Mouse (Mus musculus): ENCODE data around the gene Cldn24. TPM values are rescaled to one million over a fixed set of nuclear protein-coding genes. Genes with fewer than 3 reads are reported as not detected.
"Not testable (repeated sequence)": the region's sequence is repeated elsewhere in the genome, so short reads cannot be mapped to it uniquely, and the experiment has no call there.

The Cldn24 gene
- polyA plus RNA-seq (2012; rRNA removed), result not detected in 2 replicates

DNA sequence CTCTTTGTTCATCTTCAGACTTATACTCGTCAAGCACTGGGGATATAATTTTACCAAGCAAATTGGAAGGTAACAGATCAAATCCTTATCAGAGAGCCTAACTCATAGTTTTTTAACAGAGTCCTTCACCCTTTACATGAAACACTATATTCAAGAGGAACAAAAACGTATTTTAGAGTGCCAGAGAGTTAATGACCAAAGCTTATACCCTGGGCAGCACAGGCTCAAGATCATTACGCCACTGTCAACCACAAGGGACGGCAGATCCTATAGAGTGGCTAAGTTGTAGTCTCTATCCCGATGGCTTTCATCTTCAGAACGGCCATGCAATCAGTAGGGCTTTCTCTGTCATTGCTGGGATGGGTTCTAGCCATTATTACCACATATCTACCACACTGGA lies at the start of gene Cldn24:
Gene Cldn24 (plus strand): TSS at position 301 of the 400 bp plus-strand sequence.
- no peak for DNase-seq (ENCODE audit: low spot score)

DNA sequence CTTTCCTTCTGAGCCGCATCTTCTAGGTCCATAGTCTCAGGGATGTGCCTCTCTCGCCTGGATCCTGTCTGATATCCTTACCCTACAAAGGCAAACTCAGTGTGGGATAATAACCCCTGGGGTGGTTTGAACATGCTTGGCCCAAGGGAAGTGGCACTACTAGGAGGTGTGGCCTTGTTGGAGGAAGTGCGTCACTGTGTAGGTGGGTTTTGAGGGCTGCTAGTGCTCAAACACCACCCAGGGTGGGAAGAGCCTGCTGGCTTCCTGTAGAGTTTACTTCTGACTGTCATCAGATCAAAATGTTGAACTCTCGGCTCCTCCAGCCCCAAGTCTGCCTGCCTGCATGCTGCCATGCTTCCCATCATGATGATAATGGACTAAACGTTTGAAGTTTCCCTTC lies 49.0 kb upstream of the Cldn24 start:
- DNase-seq (ENCODE audit: low spot score), result no peak

DNA sequence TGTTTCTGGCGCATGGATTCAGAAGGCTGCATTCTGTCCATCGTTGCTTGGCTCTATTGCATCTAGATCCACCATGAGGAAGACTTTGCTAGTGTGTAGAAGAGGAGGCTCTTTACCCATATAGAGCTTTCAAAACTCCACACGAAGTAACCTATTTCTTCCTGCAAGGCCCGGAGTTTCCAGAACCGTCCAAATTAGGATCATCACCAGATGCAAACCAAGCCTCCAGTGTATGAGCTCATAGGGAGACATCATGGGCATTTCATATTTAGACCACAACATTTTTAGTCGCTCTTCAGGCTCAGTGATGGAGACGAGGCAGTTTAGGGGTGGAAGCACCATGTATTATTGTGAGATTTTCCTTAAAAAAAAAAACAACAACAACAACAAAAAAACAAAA lies 44.5 kb upstream of the Cldn24 start:
- DNase-seq (ENCODE audit: low spot score), result no peak

DNA sequence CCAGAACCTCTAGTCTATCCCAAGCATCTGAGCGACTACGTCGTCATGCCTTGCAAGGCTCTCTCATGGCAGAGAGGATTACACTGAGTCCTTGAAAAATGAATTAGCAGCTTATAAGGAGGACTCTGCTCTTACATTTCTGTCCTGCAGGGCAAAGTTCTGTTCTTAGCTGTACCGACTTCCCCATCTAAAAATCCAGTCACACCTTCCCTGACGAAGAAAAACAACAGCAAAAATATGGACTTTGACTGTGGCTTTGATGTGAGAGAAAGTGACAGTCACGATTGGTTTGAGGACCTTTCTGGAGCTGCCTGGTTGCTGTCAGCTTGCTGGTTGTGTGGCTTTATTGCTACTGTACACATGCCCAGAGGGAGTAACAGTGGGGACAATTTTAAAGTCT lies 42.4 kb upstream of the Cldn24 start:
- DNase-seq (ENCODE audit: low spot score), result no peak

DNA sequence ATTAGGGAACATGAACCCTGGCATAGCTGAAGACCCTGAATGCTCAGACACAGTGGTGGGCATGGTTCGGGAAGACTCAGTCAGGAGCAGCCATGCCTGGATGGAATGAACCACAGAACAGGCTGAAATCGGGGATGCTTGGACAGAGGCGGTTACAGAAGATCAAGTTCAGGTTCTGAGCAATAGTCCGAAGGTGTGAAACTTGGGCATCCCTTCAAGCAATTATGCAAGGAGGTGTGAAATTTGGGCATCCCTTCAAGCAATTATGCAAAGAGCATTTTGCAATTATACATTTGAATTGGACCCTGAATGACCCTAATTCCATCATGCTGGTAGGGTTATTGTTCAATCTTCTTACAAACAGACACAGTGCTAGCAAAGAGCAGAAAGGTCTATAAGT lies 40.1 kb upstream of the Cldn24 start:
- no peak for DNase-seq (ENCODE audit: low spot score)

DNA sequence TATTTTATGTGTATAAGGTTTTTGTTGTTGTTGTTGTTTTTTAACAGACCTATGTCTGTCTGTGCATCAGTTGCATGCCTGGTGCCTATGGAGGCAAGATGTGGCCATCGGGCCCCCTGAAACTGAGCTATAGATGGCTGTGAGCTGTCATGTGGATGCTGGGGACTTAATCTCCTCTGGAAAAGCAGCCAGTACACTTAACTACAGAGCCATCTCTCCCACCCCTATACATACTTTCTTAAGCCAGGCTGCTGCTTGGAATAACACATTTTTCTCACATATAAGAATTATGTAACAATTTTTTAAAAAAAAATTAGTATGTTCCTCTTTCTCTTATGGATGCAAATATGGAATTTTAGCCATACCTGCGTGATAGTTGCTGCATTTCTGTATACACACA lies 38.4 kb upstream of the Cldn24 start:
- DNase-seq (ENCODE audit: low spot score), result no peak

DNA sequence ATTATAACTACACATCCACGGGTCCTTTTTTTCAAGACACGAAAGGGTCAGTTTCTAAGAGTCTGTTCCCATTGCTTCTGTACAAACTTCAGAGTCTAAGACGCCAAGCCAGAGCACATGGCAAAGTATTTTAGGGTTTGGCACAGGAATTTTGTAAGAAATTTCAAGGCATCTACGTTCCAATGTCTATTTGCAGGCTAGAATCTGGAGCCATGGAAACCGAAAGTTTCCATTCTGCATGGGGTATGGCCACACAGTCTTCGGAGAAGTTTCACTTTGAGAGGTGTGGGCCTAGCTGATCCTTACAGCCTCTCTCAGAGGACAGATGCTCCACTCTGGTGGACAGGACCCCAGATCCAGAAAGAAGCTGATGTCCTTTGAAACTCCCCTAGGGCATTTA lies 38.0 kb upstream of the Cldn24 start:
- no peak for DNase-seq (ENCODE audit: low spot score)

DNA sequence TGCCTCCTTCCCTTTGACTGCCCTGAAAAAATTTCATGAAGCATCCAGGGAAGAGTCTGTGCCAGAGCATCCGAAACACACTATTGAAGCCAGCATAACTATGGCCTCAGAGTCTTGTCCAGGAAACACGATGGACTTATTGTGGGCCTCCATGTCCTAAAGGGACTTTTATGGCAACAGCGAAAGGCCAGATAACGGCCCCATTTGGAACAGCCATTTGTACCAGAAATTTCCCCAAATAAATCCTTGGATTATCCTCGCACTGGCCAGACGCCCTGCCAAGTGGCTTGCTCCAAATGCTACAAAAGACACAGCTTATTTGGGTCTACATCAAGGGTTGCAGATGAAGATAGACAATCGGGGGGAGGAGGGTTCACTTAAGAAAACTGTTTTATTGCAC lies 37.5 kb upstream of the Cldn24 start:
- DNase-seq (ENCODE audit: low spot score), result no peak

DNA sequence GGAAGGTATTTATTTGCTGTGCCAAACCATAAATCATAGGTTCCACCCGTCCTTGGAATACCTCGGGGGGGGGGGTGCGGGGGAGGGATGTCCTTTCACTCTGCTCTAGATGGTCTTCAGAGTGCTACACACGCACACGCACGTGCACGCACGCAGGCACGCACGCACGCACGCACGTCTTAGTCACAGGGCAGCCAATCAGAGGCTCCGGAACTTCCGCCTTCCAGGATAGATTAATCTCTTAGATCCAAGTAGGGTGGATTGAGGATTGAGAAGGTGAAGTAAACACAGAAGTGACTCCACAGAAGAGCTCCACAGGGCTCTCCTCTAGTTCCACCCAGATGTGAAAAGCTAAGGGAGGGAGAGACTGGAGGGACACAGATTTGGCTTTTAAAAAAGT lies 35.6 kb upstream of the Cldn24 start:
- DNase-seq (ENCODE audit: low spot score), result no peak

DNA sequence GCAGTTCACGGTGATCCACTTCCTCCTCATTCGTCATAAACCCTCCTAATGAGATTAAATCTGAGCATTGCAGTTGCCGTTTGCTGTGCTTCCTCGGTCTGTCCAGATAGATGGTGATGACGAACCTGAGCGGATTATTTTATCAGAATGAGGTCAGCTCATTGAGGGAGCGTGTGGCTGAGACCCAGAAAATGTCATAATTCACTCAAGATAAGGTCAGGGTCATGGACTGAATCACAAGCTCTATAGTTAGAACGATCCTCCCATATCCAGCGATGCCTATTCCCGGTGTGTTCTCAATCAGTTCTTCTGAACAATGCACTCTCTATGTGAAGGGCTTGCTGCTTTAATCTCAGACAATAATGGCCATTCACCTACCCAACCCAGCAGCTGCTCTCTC lies 34.2 kb upstream of the Cldn24 start:
- DNase-seq (ENCODE audit: low spot score), result no peak

DNA sequence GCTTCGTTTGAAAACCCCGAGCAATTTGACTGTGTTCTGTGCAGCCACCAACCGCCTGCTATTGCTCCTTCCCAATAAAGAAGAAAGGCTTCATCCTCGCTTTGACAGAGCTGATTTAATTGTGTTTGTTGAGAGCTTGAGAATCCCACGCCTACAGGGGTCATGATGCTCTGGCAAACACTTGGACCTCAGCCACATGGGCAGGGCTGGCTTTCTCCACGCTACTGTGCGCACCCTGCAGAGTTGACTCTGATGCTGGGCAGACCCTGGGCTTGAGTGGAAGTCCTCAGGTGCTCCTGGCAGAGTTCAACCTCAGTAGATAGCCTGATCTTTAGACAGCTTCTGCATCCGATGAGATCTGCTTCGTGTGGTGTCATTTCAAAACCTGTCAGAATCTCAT lies 30.0 kb upstream of the Cldn24 start:
- no peak for DNase-seq (ENCODE audit: low spot score)

DNA sequence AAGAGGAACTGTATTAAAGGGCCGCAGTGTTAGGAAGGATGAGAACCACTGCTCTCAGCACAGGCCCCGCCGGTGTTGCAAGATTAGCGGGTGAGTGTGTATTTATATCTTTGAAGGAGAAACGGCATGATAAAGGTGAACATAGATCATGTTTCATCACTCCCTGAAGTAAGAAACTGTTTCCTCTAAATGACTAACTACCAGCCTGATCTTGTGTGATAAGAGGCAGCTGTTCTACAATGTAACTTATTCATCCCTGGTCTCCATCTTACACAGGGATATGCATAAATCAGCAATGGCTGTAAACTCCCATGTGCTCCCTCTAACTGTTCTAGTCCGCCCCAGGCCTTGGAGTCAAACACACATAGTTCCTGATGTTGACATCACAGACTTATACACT lies 22.5 kb upstream of the Cldn24 start:
- no peak for DNase-seq (ENCODE audit: low spot score)

DNA sequence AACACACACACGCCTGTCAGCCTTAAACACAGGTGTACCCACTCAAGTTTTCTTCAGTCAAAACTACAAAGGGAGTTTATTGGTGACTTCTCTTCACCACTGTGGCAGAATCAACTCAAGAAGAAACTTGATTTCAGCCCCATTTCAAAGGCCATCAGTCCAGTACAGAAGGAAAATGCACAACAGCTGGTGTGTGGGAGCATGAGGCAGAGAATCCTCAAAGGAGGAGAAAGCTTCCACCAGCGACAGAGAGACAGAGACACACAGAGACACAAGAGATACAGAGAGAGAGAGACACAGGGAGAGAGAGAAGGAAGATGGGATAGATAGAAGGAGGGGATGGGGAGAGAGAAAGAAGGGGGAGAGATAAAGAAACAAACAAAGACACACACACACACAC lies 19.6 kb upstream of the Cldn24 start:
- no peak for DNase-seq (ENCODE audit: low spot score)

DNA sequence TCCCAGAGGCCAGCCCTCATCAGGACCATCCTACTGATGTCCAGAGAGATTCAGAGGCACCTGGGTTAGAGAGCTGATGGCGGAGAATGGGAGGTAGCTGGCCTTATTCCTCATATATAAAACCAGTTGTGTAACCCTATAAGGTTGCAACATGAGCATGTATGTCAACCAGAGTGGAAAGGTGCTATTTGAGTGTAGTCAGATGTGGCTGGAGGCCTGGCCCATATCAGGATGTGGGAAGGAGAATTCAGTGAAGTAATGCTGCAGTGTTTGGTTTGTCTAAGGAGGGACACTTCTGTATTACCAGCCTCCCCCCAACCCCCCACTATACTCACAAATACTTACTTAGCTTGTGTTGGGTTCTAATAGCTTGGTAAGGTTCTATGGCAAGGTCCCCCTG lies 17.7 kb upstream of the Cldn24 start:
- no peak for DNase-seq (ENCODE audit: low spot score)

DNA sequence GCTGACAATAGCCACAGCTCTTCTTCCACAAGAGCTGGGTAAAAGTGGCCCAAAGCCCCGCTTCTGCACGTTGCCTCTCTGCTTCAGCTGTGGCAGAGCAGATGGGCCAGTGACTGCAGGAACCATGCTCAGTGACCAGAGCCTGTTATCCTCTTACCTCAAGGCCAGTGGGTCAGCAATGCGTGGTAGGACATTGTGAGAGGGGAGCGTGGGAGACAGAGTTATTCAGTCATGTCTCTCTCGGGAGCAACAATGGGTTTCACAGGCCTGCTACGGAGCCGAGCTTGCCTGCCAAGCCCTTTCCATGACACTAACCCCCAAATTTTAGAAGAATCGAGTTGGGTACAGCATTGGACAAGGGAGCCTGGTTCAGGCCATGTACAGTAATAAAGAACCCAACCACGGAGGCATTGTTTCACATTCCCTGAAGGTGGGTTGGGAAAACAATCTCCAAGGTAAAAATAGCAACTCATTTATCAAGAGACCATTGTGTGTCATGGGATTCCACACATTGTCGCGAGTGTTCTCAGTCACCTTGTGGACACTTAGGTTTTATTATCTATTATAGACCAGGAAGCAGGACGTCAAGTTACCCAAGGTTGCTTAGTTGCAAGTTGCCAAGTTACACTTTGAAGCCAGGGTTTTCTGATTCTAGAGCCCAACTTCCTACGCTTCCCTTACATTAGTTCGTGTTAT lies 11.8 kb upstream of the Cldn24 start:
- DNase-seq (ENCODE audit: low spot score), result no peak

DNA sequence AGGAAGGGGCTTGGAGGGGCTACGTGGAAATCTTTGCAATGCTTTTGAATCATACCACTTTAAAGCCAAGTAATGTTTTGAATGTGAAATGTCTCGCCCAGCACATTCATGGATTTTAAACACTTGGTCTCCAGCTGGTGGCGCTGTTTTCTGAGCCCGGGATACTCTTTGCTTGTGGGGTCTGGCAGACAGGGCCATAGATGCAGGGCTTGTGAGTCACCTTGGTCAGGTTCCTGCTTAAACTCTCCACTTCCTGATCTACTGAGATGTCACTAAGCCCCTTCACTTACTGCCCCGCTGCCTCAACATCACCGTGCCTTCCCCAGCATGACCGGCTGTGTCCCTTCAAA lies 11.3 kb upstream of the Cldn24 start:
- no peak for DNase-seq (ENCODE audit: low spot score)

DNA sequence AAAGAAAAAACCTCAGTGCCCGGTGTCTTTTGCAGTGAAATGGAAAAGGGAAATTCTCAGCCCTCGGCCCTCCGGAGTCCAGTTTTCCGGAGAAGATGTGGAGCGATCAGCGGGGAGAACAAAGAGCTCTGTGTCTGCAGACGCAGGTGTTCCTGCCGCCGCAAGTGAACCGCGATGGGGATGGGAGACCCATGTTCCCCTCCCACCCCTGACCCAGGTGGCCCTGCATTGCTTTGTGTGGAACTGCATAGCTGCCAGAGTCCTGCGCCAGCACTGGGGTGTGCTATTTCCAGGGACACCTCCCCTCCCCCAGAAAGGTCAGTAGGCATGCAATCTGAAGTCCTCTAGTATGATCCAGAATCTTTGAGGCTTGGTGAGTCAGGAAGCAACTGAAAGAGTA lies 10.7 kb upstream of the Cldn24 start:
- DNase-seq (ENCODE audit: low spot score), result no peak

DNA sequence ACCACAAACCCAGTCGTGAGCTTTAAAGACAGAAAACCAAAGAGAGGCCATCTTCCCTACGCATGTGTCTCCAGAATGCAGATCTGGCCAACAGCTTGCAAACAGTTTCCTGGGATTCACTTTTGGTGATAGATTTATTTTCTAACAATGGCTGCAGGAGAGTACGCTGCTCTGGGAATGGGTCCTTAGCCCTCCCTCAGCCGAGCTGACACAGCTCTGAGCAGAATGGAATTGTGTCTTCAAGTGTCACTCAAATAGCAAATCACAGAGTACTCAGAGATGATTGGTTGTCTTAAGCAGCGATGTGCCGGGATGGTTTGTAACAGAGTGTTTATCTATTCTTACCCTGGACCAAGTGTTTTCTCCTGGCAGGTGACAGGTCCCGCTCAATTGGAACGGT lies 2.9 kb upstream of the Cldn24 start:
- DNase-seq (ENCODE audit: low spot score), result no peak

DNA sequence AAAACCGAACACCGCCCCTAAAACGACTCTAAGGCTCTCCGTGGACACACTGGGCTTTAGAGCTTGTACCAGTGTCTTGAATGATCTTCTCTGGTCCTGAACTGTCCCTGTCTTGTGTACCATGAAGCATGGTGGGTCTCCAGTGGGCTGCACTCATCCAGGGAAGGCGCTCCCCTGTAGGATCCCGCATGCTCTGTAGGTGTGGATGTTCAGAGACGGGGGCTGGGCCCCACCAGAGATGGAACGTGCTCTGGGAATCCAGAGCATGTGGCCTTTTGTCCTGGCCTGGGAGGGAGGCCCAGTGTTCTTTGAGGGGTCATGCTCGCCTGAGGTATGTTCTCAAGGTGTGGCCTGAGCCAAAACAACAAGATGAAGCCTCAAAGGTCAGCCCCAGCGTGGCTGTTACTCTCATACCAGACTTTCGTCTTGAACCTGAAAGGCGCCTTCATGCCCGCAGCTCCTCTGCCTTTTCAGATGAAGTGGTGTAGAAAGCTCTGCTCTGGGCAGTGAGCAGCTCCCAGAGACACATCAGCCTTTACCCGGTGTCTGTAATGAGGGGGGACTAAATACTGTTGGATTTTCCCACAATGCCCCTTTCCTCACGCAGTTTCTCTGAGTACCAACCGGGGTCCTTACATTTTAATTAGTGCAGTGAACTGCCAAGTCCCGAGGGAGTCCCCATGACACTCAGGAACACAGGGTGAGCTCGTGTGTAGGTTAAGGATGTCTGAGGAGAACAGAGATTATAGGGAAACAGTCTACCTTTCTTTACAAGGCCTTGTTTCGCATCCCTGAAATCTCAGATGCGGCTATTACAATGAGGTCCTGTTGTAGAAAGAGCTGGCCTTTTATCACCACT lies 800 bp upstream of the Cldn24 start:
- DNase-seq (ENCODE audit: low spot score), result no peak

DNA sequence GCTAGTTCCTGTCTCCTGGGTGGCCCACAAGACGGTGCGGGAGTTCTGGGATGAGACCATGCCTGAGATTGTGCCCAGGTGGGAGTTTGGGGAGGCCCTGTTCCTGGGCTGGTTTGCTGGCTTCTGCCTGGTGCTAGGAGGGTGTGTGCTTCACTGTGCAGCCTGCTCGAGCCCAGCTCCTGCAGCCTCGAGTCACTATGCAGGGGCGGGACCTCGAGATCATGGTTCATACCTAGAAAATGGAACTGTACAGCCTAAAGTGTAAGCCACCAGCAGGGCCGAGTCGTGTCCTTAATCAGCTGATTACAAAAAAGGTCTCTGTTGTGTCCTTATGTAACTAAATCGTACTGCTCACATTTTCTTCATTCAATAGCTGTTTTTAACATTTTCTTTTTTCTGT lies 598 bp downstream of the Cldn24 start:
- DNase-seq (ENCODE audit: low spot score), result not testable (repeated sequence)

DNA sequence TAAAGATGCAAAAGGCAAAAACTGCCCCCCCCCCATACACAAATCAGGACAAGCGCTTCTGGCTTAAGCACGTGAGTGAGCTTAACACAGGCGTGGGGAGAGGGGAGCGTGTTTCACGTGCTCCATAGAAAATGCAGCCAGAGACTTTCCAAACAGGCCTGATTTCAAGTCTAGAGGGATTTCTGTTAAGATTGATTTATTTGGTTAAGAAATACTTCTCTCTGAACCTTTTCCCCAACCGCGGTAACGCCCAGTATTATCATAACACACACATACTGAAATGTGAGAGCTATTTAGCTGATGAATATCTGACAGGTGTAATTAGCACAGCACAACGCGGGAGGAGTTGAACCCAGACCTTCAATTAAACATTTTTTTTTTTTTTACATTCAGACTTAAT lies 1.8 kb downstream of the Cldn24 start:
- no peak for DNase-seq (ENCODE audit: low spot score)

DNA sequence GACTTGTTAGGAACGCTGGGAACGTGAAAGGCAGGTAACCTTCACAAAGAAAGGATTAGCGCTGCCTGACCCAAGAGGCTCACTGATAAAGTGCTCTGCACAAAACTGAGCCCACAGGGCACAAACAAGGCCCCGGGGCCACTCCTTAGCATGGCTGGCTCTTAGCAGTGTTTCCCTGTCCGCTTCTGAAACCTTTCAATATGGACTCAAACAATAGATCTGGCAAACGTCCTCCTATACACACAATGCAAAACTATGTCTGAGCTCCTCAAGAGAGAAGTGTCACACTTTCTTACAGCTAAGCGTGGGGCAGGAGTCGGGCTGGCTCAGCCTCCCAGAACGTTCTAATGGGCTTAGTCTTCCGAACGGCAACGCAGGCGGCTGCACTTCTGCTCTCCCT lies 2.2 kb downstream of the Cldn24 start, which contains the start of gene Cldn22:
Gene Cldn22 (plus strand): TSS at position 301 of the 400 bp plus-strand sequence.
- DNase-seq (ENCODE audit: low spot score), result no peak

DNA sequence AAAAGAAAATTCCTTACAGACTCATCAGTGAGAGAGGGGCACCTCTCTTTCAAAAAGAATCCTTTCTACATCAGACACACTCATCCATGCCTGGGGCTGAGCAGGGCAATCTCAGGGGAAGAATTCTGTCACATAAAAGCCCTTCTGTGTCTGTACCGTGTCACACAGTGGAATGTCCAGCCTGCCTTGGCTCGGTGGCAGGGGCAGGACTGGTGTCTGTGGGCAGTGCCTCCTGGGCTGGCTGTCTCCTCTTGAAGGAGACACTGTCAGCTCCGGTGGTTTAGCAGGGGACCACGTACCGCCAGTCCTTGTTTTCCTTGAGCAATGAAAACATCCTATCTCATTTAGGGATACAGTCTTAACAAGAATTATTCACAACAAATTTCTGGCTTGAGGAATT lies 3.7 kb downstream of the Cldn24 start:
- no peak for DNase-seq (ENCODE audit: low spot score)

DNA sequence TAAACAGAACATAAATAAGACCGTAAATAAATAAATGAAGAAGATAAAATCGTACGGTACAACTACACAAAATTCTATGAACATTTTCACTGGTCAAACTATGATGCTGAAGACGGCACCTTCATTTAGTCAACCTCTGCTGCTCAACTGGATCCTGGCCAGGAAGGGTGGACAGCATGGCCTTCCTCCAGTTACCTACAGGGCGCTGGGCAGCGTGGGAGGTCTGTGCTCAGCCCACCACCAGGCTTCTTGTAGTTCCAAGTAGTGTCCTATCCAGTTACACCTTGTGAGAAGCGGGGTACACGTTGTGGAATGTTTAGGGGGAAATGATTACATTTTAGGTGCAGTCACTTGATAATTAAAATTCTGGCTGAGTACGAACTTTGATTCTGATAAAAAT lies 5.0 kb downstream of the Cldn24 start:
- DNase-seq (ENCODE audit: low spot score), result no peak
